Mouse (Mus musculus) olfactory bulb, adult 2 months (tissue): Measurements from ENCODE around the gene Gm13420.

Experiments
- CTCF ChIP-seq: fragments of 200-500 bp; IDR thresholded peaks from 2 replicates; pipeline ENCODE4 v1.5.1; 2012; ENCODE audit warnings: low read depth, mild to moderate bottlenecking, low read length, moderate library complexity; ENCODE audit not compliant: insufficient read depth
- POLR2A ChIP-seq: fragments of 200-500 bp; IDR thresholded peaks from 2 replicates; pipeline ENCODE4 v1.6.1; 2012; ENCODE audit warnings: mild to moderate bottlenecking, low read depth, low read length, moderate library complexity; ENCODE audit not compliant: insufficient read depth

DNA sequence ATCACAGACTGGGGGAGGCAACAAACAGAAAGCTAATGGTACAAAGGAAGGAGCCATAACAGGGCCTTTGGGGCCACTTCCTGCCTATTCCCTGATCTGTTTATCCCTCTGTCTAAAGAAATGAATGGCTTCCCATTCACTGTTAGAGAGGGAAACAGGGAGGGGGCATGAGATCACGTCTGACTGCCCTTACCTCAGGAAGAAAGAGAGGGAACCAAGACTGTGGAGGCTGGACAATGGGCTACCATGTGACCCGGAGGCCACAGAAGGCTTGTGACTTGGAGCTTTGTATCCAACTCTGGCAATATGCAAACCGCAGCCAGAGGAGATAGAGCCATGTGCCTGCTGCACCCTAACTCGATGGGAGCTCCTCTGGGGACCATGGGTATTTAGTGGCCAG is 32.8 kb upstream of the Gm13420 start:
- TF ChIP-seq CTCF (no peak), POLR2A (no peak)
